In genomic region chr13:35968131-35968718, GRCm38 (mm10) we compare ENCODE assay signal across 8 mouse cellular contexts. TPM values are rescaled to one million over a fixed set of nuclear protein-coding genes. Genes with fewer than 3 reads are reported as not detected.
DNase-seq lines count a peak whose midpoint lies in the region; ATAC-seq lines count a peak whose summit lies in the region.

No protein-coding gene starts in this region.

- peak overlapping the region; percentile 67 for H3K9ac ChIP-seq in lung, embryonic 16.5 days (ENCODE audit: low read length)
- H3K9ac ChIP-seq in forebrain, embryonic 13.5 days: peak overlapping the region; percentile 61
- H3K9ac ChIP-seq in intestine, embryonic 15.5 days: peak overlapping the region; percentile 51

- H3K4me1 ChIP-seq in lung, embryonic 16.5 days (replicated peaks; ENCODE audit: control insufficient read depth, insufficient read depth, low read length): peaks cover 11% of the 10 kb centered on the region
- peaks cover 18% of the 10 kb centered on the region for H3K4me1 ChIP-seq in forebrain, embryonic 13.5 days
- H3K4me1 ChIP-seq in intestine, embryonic 15.5 days (replicated peaks): 0 out of 2 replicates have a peak, but pooled peaks cover 9% of the 10 kb centered on the region

- no peak overlapping the region for H3K27ac ChIP-seq in lung, embryonic 16.5 days (ENCODE audit: low read length)
- H3K27ac ChIP-seq in forebrain, embryonic 13.5 days: no peak overlapping the region
- no peak overlapping the region for H3K27ac ChIP-seq in intestine, embryonic 15.5 days

- H3K4me3 ChIP-seq in lung, embryonic 16.5 days (ENCODE audit: low read length): peak overlapping the region; percentile 70
- peak overlapping the region; percentile 57 for H3K4me3 ChIP-seq in forebrain, embryonic 13.5 days
- H3K4me3 ChIP-seq in intestine, embryonic 15.5 days (replicated peaks): peak overlapping the region; percentile 62

- H3K27me3 ChIP-seq in lung, embryonic 16.5 days (ENCODE audit: control insufficient read depth, insufficient read depth, low read depth, low read length): peaks cover 7% of the 10 kb centered on the region; the same call in 1 of the 2 replicates
- peaks cover 26% of the 10 kb centered on the region for H3K27me3 ChIP-seq in forebrain, embryonic 13.5 days
- H3K27me3 ChIP-seq in intestine, embryonic 15.5 days (replicated peaks): peaks cover 16% of the 10 kb centered on the region

- peak overlapping the region; percentile 99 for H3K4me2 ChIP-seq in lung, embryonic 16.5 days (ENCODE audit: low read depth, low read length)
- H3K4me2 ChIP-seq in forebrain, embryonic 13.5 days: peak overlapping the region; percentile 99
- H3K4me2 ChIP-seq in intestine, embryonic 15.5 days (replicated peaks): peak overlapping the region; percentile 100

- no peaks in the 10 kb centered on the region for H3K9me3 ChIP-seq in lung, embryonic 16.5 days (ENCODE audit: control insufficient read depth, low read length)
- no peaks in the 10 kb centered on the region for H3K9me3 ChIP-seq in forebrain, embryonic 13.5 days (replicated peaks)
- no peaks in the 10 kb centered on the region for H3K9me3 ChIP-seq in intestine, embryonic 15.5 days

- WGBS in lung, embryonic 16.5 days: under 1% methylated on average over 38 of the region's 38 CpGs
- WGBS in forebrain, embryonic 13.5 days: under 1% methylated on average over 38 of the region's 38 CpGs
- under 1% methylated on average over 38 of the region's 38 CpGs for WGBS in intestine, embryonic 15.5 days

- no peak for DNase-seq in lung, postnatal 25 days (ENCODE audit: low spot score)
- peak; percentile 33 to 45 for DNase-seq in adrenal gland, postnatal 36 days
- DNase-seq in mesoderm, embryonic 11.5 days (ENCODE audit: low read depth, low spot score): peak; percentile 34
- DNase-seq in spleen, adult 12 weeks (ENCODE audit: low spot score): no peak
- no peak for DNase-seq in layer of hippocampus, postnatal 14 days (ENCODE audit: low spot score in 2 of 2)

- H3K36me3 ChIP-seq in lung, embryonic 16.5 days (ENCODE audit: control insufficient read depth, insufficient read depth, low read length): no peaks in the 10 kb centered on the region
- H3K36me3 ChIP-seq in forebrain, embryonic 13.5 days (ENCODE audit: poor library complexity, severe bottlenecking): no peaks in the 10 kb centered on the region
- no peaks in the 10 kb centered on the region for H3K36me3 ChIP-seq in intestine, embryonic 15.5 days

- ATAC-seq in lung, embryonic 16.5 days (ENCODE audit: low read depth): peak; percentile 66
- peak; percentile 57 for ATAC-seq in forebrain, embryonic 13.5 days
- ATAC-seq in intestine, embryonic 15.5 days: peak; percentile 78

RNA-seq across cellular contexts. Expression of gene Ppp1r3g, which starts 9.6 kb away (rescaled TPM):
- polyA plus RNA-seq in lung, embryonic 16.5 days (2015; fragmentation: Nextera tagmentation; extraction: Ambion mirVana): 0.88 and 0.94 TPM in 2 replicates
- total RNA-seq in adrenal gland, postnatal 36 days (2021): 1 to 10 TPM in 1 of 2 experiments, under 1 TPM in 1; 0.79 to 3.7 TPM
- 1.7 and 1.8 TPM in 2 replicates for polyA plus RNA-seq in forebrain, embryonic 13.5 days (2015; fragmentation: Nextera tagmentation; extraction: Ambion mirVana)
- 0.70 and 0.71 TPM in 2 replicates for polyA plus RNA-seq in intestine, embryonic 15.5 days (2015; fragmentation: Nextera tagmentation; extraction: Ambion mirVana)
- total RNA-seq in layer of hippocampus, postnatal 14 days (2021): 10 to 100 TPM; 11.9 to 13.3 TPM

Comparison
In these comparisons a context has a peak if more than half of its experiments do, and no peak if none do; other contexts are left out.
1. DNase-seq: peak in adrenal gland, postnatal 36 days (2 of 2) and mesoderm, embryonic 11.5 days (single experiment); none in lung, postnatal 25 days (single experiment), spleen, adult 12 weeks (single experiment) and layer of hippocampus, postnatal 14 days (0 of 2).
2. Peak in every context shown above with its lines, with median percentiles within 50 percentile points of each other: ATAC-seq, H3K4me2 ChIP-seq, H3K4me3 ChIP-seq and H3K9ac ChIP-seq.